Mouse (Mus musculus) limb, embryonic 14.5 days (tissue): ENCODE results near the gene P2rx6. TPM values are rescaled to one million over a fixed set of nuclear protein-coding genes. Genes with fewer than 3 reads are reported as not detected.
A peak's percentile ranks its signal among the peaks of the same experiment; 100 is the strongest.

ENCODE experiments used
- ATAC-seq: fragments of 200-750 bp; cut with Nextera tagmentation; 2 replicates; pipeline ENCODE4 v1.8.0; 2017; ENCODE audit warnings: low read depth, moderate number of reproducible peaks, moderate TSS enrichment; ENCODE audit not compliant: low FRiP score
- DNase-seq: peaks from one replicate; pipeline ENCODE4 v3.0.0-alpha.2; 2015; ENCODE audit warnings: low spot score
- H3K27ac ChIP-seq: fragments of 300-500 bp; sonication (generic); replicated peaks from 2 replicates; pipeline ENCODE4 v1.5.1; 2014; ENCODE audit warnings: low read depth, mild to moderate bottlenecking, low read length, moderate library complexity, mixed read lengths
- H3K27me3 ChIP-seq: fragments of 300-500 bp; sonication (generic); 2 replicates; pipeline ENCODE4 v1.6.1; 2014; ENCODE audit warnings: low read length, mixed read lengths; ENCODE audit not compliant: control insufficient read depth, insufficient read depth
- H3K36me3 ChIP-seq: fragments of 300-500 bp; sonication (generic); 2 replicates; pipeline ENCODE4 v1.6.1; 2014; ENCODE audit warnings: mild to moderate bottlenecking, low read length, moderate library complexity, mixed read lengths; ENCODE audit not compliant: control insufficient read depth, insufficient read depth
- H3K4me1 ChIP-seq: fragments of 300-500 bp; sonication (generic); 2 replicates; pipeline ENCODE4 v1.6.1; 2014; ENCODE audit warnings: antibody characterized with exemption, low read length, mixed read lengths; ENCODE audit not compliant: control insufficient read depth, insufficient read depth
- H3K4me2 ChIP-seq: fragments of 300-500 bp; sonication (generic); replicated peaks from 2 replicates; pipeline ENCODE4 v1.6.1; 2014; ENCODE audit warnings: low read depth, mild to moderate bottlenecking, low read length, moderate library complexity; ENCODE audit not compliant: severe bottlenecking
- H3K4me3 ChIP-seq: fragments of 300-500 bp; sonication (generic); replicated peaks from 2 replicates; pipeline ENCODE4 v1.5.1; 2014; ENCODE audit warnings: low read length
- H3K9ac ChIP-seq: fragments of 300-500 bp; sonication (generic); 2 replicates; pipeline ENCODE4 v1.6.1; 2014; ENCODE audit warnings: mild to moderate bottlenecking, low read depth, low read length, moderate library complexity; ENCODE audit not compliant: severe bottlenecking
- H3K9me3 ChIP-seq: fragments of 300-500 bp; sonication (generic); 2 replicates; pipeline ENCODE4 v1.6.1; 2016; ENCODE audit warnings: low read length; ENCODE audit not compliant: control insufficient read depth
- POLR2A ChIP-seq: fragments of 200-500 bp; IDR thresholded peaks from 2 replicates; pipeline ENCODE4 v1.8.0; 2012; ENCODE audit warnings: inconsistent platforms, mild to moderate bottlenecking, moderate library complexity, borderline replicate concordance; ENCODE audit not compliant: insufficient read depth, insufficient read length; ENCODE audit errors: extremely low read depth
- WGBS: fragments of 180-500 bp; shearing (Covaris S2); extraction: QIAGEN DNeasy Blood & Tissue Kit; methylation state at CpG from one replicate; pipeline ENCODE4 v1.1.7; 2014; 5-methylcytosine and 5-hydroxymethylcytosine counted together
- polyA plus RNA-seq, 2 experiments: library from polyadenylated mRNA; depleted of rRNA in 1 of 2; stranded (reverse) in 1 of 2; unstranded in 1 of 2; fragments of >200 nt; fragmentation: Nextera tagmentation in 1 of 2; extraction: Ambion mirVana in 1 of 2; gene quantifications; 2 replicates each; pipeline versions ENCODE4 v1.2.1 to v1.2.3; 2012 to 2014

Gene P2rx6
- polyA plus RNA-seq (2012; rRNA removed) (0.92 and 0.99 TPM in 2 replicates), polyA plus RNA-seq (2014; fragmentation: Nextera tagmentation; extraction: Ambion mirVana) (0.47 and 0.82 TPM in 2 replicates)

DNA sequence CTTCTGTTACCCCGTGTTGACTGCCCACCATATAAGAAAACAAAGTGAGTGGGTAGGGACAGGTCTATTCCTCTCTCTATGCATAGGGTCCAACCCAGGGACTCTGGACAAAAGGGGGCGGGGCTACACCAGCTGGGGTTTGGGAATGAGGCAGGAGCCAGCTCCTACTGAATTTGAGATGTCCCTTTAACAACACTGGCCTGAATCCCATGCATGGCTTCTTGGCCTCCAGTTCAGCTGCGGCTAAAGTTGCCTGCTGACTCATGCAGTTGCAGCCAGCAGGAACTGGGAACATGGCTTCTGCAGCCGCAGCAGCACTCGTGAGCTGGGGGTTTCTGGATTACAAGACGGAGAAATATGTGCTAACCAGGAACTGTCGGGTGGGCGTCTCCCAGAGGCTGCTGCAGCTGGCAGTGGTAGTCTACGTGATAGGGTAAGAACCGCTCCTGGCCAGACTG, at the start of gene P2rx6:
Gene P2rx6, plus strand, starts transcription at position 135 of the 458 bp plus-strand sequence.
- Histone ChIP-seq H3K36me3 (no peaks in the 10 kb centered on the region), H3K9ac (peak within 1 kb of the TSS; percentile 13; the same call in 1 of the 2 replicates), H3K4me3 (peak within 1 kb of the TSS; percentile 25), H3K27ac (peak within 1 kb of the TSS; percentile 28; the same call in 1 of the 2 replicates), H3K4me1 (peaks cover 23% of the 10 kb centered on the region), H3K9me3 (no peaks in the 10 kb centered on the region), H3K27me3 (peaks cover 5% of the 10 kb centered on the region; the same call in 1 of the 2 replicates), H3K4me2 (peak within 1 kb of the TSS; percentile 44)
- ATAC-seq (peak; percentile 71), DNase-seq (peak; percentile 57)
- 1% methylated on average over 10 of the region's 10 CpGs for WGBS
- TF ChIP-seq POLR2A = no peak

DNA sequence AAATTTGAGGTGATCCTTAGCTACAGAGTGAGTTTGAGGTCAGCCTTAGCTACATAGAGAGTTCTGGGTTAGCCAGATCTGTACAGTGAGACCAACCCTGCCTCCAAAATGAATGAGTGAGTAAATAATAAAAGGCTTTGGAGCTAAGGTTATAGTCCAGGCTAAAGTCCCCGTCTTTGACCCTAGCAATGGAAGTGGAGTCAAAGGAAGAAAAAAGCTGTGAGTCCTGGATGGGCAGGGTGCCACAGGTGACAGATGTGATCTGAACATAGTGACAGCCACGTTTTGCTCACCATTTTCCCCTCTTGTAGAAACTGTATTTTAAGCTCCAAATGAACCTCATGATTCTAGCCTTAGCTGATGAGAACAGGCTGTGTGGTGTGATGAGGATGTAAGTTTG, 42.8 kb upstream of the P2rx6 start:
- TF ChIP-seq POLR2A = no peak
- no peak overlapping the region for H3K4me3 ChIP-seq
- no peak for DNase-seq
- no peak overlapping the region for H3K9ac ChIP-seq
- no peak for ATAC-seq
- H3K36me3 ChIP-seq = peaks cover 90% of the 10 kb centered on the region
- H3K4me1 ChIP-seq = no peaks in the 10 kb centered on the region
- no peaks in the 10 kb centered on the region for H3K27me3 ChIP-seq
- H3K27ac ChIP-seq = no peak overlapping the region
- WGBS = 86% methylated on average over 2 of the region's 2 CpGs
- H3K9me3 ChIP-seq = no peaks in the 10 kb centered on the region
- H3K4me2 ChIP-seq = no peak overlapping the region

DNA sequence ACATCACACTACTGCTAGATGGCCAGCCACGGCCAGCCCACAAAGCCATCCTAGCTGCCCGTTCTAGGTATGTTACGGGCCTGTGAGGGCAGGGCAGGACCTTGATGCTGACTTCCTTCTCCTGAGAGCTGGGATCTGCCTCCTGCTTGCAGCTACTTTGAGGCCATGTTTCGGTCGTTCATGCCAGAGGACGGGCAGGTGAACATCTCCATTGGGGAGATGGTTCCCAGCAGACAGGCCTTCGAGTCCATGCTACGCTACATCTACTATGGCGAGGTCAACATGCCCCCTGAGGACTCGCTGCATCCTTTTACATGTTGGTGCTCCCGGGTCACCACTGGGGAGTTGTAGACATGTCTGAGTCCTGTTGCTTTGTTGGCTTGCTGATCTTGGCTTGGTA, 37.5 kb upstream of the P2rx6 start:
- Histone ChIP-seq H3K4me1 (no peaks in the 10 kb centered on the region), H3K9ac (no peak overlapping the region), H3K27me3 (no peaks in the 10 kb centered on the region), H3K36me3 (peaks cover 96% of the 10 kb centered on the region), H3K27ac (no peak overlapping the region), H3K4me3 (no peak overlapping the region), H3K9me3 (no peaks in the 10 kb centered on the region), H3K4me2 (no peak overlapping the region)
- no peak for DNase-seq
- ATAC-seq = no peak
- no peak for TF ChIP-seq POLR2A
- 95% methylated on average over 11 of the region's 11 CpGs for WGBS

DNA sequence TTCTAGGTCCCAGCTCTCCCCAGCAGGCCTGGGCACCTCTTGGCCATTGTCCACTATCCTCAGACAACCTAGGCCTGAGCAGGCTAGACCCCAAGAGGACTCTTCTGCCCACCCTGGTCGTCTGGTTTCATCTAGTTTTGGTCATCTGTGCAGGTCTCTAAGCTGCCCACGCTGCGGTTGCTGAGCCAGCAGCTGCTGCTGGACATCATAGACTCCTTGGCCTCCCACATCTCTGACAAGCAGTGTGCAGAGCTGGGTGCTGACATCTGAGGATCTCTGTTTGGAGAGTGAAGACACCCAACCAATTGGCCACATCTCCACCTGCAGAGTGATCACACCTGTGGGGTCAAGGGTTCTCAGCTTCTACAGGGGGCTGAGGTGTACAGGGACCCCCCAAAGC, 36.2 kb upstream of the P2rx6 start:
- H3K27ac ChIP-seq = no peak overlapping the region
- no peak overlapping the region for H3K9ac ChIP-seq
- H3K36me3 ChIP-seq = peaks cover 86% of the 10 kb centered on the region
- H3K4me2 ChIP-seq = no peak overlapping the region
- no peaks in the 10 kb centered on the region for H3K27me3 ChIP-seq
- 80% methylated on average over 3 of the region's 3 CpGs for WGBS
- no peak overlapping the region for H3K4me3 ChIP-seq
- no peak for TF ChIP-seq POLR2A
- no peak for DNase-seq
- no peak for ATAC-seq
- peaks cover 8% of the 10 kb centered on the region for H3K4me1 ChIP-seq
- H3K9me3 ChIP-seq = no peaks in the 10 kb centered on the region

DNA sequence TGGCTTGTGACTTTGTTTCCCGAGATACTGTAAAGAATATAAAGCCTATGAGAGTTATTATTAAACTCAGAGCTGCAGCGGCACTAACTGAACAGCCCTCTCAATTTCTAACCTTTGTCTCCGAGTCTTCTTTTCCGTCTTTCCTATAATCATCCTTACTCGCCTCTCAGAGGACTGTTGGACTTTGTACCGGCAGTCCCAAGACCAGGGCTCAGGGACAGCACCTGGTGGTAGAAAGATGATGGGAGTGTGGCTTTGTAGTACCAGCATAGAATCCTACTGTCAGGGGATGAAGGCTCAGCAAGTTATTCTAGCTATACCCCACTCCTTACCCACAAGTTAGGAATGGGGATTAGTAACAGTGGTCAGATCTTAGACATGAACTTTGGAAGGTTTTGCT, 35.5 kb upstream of the P2rx6 start:
- Histone ChIP-seq H3K27me3 (no peaks in the 10 kb centered on the region), H3K9ac (no peak overlapping the region), H3K9me3 (no peaks in the 10 kb centered on the region), H3K27ac (no peak overlapping the region), H3K4me2 (no peak overlapping the region), H3K4me1 (peaks cover 8% of the 10 kb centered on the region), H3K36me3 (peaks cover 79% of the 10 kb centered on the region), H3K4me3 (no peak overlapping the region)
- no peak for TF ChIP-seq POLR2A
- DNase-seq (no peak), ATAC-seq (no peak)
- WGBS = 91% methylated on average over 6 of the region's 6 CpGs

DNA sequence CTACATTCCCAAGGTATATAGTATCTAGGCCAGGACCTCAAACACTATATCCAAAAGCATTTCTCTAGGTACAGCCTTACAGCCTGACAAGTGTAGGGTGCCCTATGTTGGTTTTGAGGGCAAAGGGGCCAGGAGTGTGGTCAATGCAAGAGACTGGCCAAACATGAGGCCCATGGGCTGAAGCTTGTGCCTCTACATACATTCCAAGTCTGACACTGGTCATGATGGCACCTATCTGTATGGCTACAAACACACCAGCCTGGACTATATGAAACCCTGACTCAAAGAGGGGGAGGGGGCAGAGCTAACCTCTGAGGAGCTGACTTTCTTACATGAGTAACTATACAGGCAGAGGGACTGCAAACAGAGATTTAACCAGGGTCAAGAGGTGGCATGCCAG, 34.1 kb upstream of the P2rx6 start:
- H3K36me3 ChIP-seq = peaks cover 66% of the 10 kb centered on the region
- DNase-seq (no peak), ATAC-seq (no peak)
- H3K4me2 ChIP-seq = no peak overlapping the region
- no peak overlapping the region for H3K4me3 ChIP-seq
- no peaks in the 10 kb centered on the region for H3K27me3 ChIP-seq
- peaks cover 15% of the 10 kb centered on the region for H3K4me1 ChIP-seq
- H3K9me3 ChIP-seq = no peaks in the 10 kb centered on the region
- H3K9ac ChIP-seq = no peak overlapping the region
- no peak for TF ChIP-seq POLR2A
- no peak overlapping the region for H3K27ac ChIP-seq
